Mouse (Mus musculus) stomach, postnatal 0 days (tissue): Measurements from ENCODE around the gene Rnf152.

Experiments
- CTCF ChIP-seq: IDR thresholded peaks from 2 replicates; pipeline ENCODE4 v1.5.1; 2016; ENCODE audit warnings: antibody characterized with exemption, low read depth, mild to moderate bottlenecking, moderate library complexity
- EP300 ChIP-seq: optimal IDR thresholded peaks from 2 replicates; pipeline ENCODE3; 2016; ENCODE audit warnings: antibody characterized with exemption

GRCm38 (mm10) chr1:105257199-105257598, 99.3 kb downstream of the Rnf152 start:
- TF ChIP-seq CTCF: no peak
- no peak for TF ChIP-seq EP300
